8 mouse cellular contexts compared by ENCODE assay signal in the genomic region with DNA sequence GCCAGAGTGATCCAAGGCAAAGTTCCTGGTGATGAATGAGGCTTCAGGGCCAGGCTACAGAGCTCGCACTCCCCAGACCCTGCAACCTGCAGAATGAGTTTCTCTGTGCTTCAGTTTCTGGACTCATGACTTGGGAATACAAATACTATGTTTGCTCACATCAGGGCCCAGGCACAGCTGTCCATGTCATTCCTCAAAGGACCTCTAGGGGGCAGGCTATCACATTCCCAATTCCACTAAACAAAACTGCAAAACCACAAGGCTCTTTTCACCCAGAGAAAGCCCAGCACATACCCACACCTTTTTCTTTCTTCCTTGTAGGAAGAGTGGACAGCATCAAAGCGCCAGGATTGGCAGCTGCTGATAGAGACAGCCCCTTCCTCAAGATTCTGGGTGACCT.
A peak's percentile ranks its signal among the peaks of the same experiment; 100 is the strongest.
DNase-seq lines count a peak whose midpoint lies in the region; ATAC-seq lines count a peak whose summit lies in the region.

No protein-coding gene starts in this region.

- intact Hi-C loops in gastrocnemius, postnatal 14 days (cut with DNase I; ENCODE audit: low total_unique reads): no loop called here

- peak; percentile 14 for DNase-seq in gastrocnemius, postnatal 14 days
- no peak for DNase-seq in gastrocnemius, adult 8-10 months (ENCODE audit: low spot score in 2 of 2)
- peak; percentile 4 to 7 for DNase-seq in urinary bladder, postnatal 36 days (ENCODE audit: low spot score in 2 of 2)
- DNase-seq in urinary bladder, postnatal 10 days (ENCODE audit: low spot score): no peak
- peak; percentile 26 to 80 for DNase-seq in frontal cortex, adult 2 months (ENCODE audit: extremely low spot score in 1 of 2, low spot score in 1 of 2)
- DNase-seq in layer of hippocampus, postnatal 14 days (ENCODE audit: low spot score in 2 of 2): peak; percentile 54 to 65
- peak; percentile 73 for DNase-seq in retina, embryonic 14.5 days (ENCODE audit: low spot score)

- no peak for ATAC-seq in megakaryocyte-erythroid progenitor cell, adult 5-6 weeks (replicated peaks; ENCODE audit: low FRiP score, low TSS enrichment, poor library complexity, severe bottlenecking)

Comparison
In these comparisons a context has a peak if more than half of its experiments do, and no peak if none do; other contexts are left out.
1. DNase-seq: peak in gastrocnemius, postnatal 14 days (single experiment), urinary bladder, postnatal 36 days (2 of 2), frontal cortex, adult 2 months (2 of 2), layer of hippocampus, postnatal 14 days (2 of 2) and retina, embryonic 14.5 days (single experiment); none in gastrocnemius, adult 8-10 months (0 of 2) and urinary bladder, postnatal 10 days (single experiment).